Mouse (Mus musculus) spleen, adult 2 months (tissue): ENCODE measurements around the gene Cwc27.

Experiments used
- CTCF ChIP-seq: fragments of 200-500 bp; IDR thresholded peaks from 2 replicates; pipeline ENCODE4 v1.5.1; 2011; ENCODE audit warnings: mild to moderate bottlenecking, inconsistent platforms; ENCODE audit not compliant: insufficient read depth, insufficient read length, insufficient replicate concordance; ENCODE audit errors: extremely low read depth
- POLR2A ChIP-seq: fragments of 200-500 bp; IDR thresholded peaks from 2 replicates; pipeline ENCODE4 v1.6.1; 2011; ENCODE audit warnings: low read depth, low read length, inconsistent platforms

- TF ChIP-seq CTCF: no peak
- TF ChIP-seq POLR2A: peak; percentile 16; the same call in 1 of the 2 replicates
Observed at GRCm38 (mm10) chr13:104610210-104611111, 206.5 kb downstream of the Cwc27 start.
